Mouse (Mus musculus): ENCODE measurements around the gene Ube2d3. TPM values are rescaled to one million over a fixed set of nuclear protein-coding genes. Genes with fewer than 3 reads are reported as not detected.
A peak's percentile ranks its signal among the peaks of the same experiment; 100 is the strongest.

Gene Ube2d3
- polyA plus RNA-seq (2014; fragmentation: Nextera tagmentation; extraction: Ambion mirVana) = 379 and 446 TPM in 2 replicates

GRCm38 (mm10) chr3:135437758-135438495 lies at the start of gene Ube2d3:
Gene Ube2d3, plus strand, starts transcription at chr3:135438149.
- Histone ChIP-seq H3K27me3 (ENCODE audit: control insufficient read depth, insufficient read depth, low read length) (no peaks in the 10 kb centered on the region), H3K36me3 (ENCODE audit: control insufficient read depth, insufficient read depth, low read length) (no peaks in the 10 kb centered on the region), H3K9ac (replicated peaks; ENCODE audit: low read depth, low read length) (peak within 1 kb of the TSS; percentile 78), H3K27ac (ENCODE audit: low read depth, low read length) (peak within 1 kb of the TSS; percentile 99), H3K4me3 (ENCODE audit: low read depth, low read length) (peak within 1 kb of the TSS; percentile 88), H3K9me3 (ENCODE audit: control insufficient read depth, low read length) (no peaks in the 10 kb centered on the region), H3K4me2 (ENCODE audit: low read depth, low read length) (peak within 1 kb of the TSS; percentile 98), H3K4me1 (ENCODE audit: control insufficient read depth, insufficient read depth, low read length) (peaks cover 12% of the 10 kb centered on the region)
- peak; percentile 95 for ATAC-seq (ENCODE audit: low read depth)
- under 1% methylated on average over 56 of the region's 56 CpGs for WGBS

GRCm38 (mm10) chr3:135393186-135393585 lies 44.8 kb upstream of the Ube2d3 start:
- no peak overlapping the region for H3K4me3 ChIP-seq (ENCODE audit: low read depth, low read length)
- H3K9me3 ChIP-seq (ENCODE audit: control insufficient read depth, low read length) = no peaks in the 10 kb centered on the region
- H3K36me3 ChIP-seq (ENCODE audit: control insufficient read depth, insufficient read depth, low read length) = no peaks in the 10 kb centered on the region
- H3K4me2 ChIP-seq (ENCODE audit: low read depth, low read length) = no peak overlapping the region
- H3K4me1 ChIP-seq (ENCODE audit: control insufficient read depth, insufficient read depth, low read length) = no peaks in the 10 kb centered on the region
- 84% methylated on average over 6 of the region's 6 CpGs for WGBS
- no peaks in the 10 kb centered on the region for H3K27me3 ChIP-seq (ENCODE audit: control insufficient read depth, insufficient read depth, low read length)
- no peak overlapping the region for H3K27ac ChIP-seq (ENCODE audit: low read depth, low read length)
- no peak overlapping the region for H3K9ac ChIP-seq (replicated peaks; ENCODE audit: low read depth, low read length)
- ATAC-seq (ENCODE audit: low read depth) = no peak

- no peak overlapping the region for H3K4me2 ChIP-seq (ENCODE audit: low read depth, low read length)
- no peaks in the 10 kb centered on the region for H3K4me1 ChIP-seq (ENCODE audit: control insufficient read depth, insufficient read depth, low read length)
- no peak overlapping the region for H3K9ac ChIP-seq (replicated peaks; ENCODE audit: low read depth, low read length)
- WGBS = 88% methylated on average over 5 of the region's 5 CpGs
- no peaks in the 10 kb centered on the region for H3K9me3 ChIP-seq (ENCODE audit: control insufficient read depth, low read length)
- no peaks in the 10 kb centered on the region for H3K36me3 ChIP-seq (ENCODE audit: control insufficient read depth, insufficient read depth, low read length)
- no peak overlapping the region for H3K4me3 ChIP-seq (ENCODE audit: low read depth, low read length)
- H3K27me3 ChIP-seq (ENCODE audit: control insufficient read depth, insufficient read depth, low read length) = no peaks in the 10 kb centered on the region
- no peak for ATAC-seq (ENCODE audit: low read depth)
- no peak overlapping the region for H3K27ac ChIP-seq (ENCODE audit: low read depth, low read length)
Measured at GRCm38 (mm10) chr3:135395085-135395484, 42.9 kb upstream of the Ube2d3 start.

GRCm38 (mm10) chr3:135396081-135396480 lies 41.9 kb upstream of the Ube2d3 start:
- Histone ChIP-seq H3K4me3 (ENCODE audit: low read depth, low read length) (no peak overlapping the region), H3K27me3 (ENCODE audit: control insufficient read depth, insufficient read depth, low read length) (no peaks in the 10 kb centered on the region), H3K4me2 (ENCODE audit: low read depth, low read length) (no peak overlapping the region), H3K27ac (ENCODE audit: low read depth, low read length) (no peak overlapping the region), H3K36me3 (ENCODE audit: control insufficient read depth, insufficient read depth, low read length) (no peaks in the 10 kb centered on the region), H3K9ac (replicated peaks; ENCODE audit: low read depth, low read length) (no peak overlapping the region), H3K9me3 (ENCODE audit: control insufficient read depth, low read length) (no peaks in the 10 kb centered on the region), H3K4me1 (ENCODE audit: control insufficient read depth, insufficient read depth, low read length) (no peaks in the 10 kb centered on the region)
- 51% methylated on average over 6 of the region's 6 CpGs for WGBS
- no peak for ATAC-seq (ENCODE audit: low read depth)

GRCm38 (mm10) chr3:135397112-135397511 lies 40.8 kb upstream of the Ube2d3 start:
- ATAC-seq (ENCODE audit: low read depth) = no peak
- no peaks in the 10 kb centered on the region for H3K36me3 ChIP-seq (ENCODE audit: control insufficient read depth, insufficient read depth, low read length)
- no peaks in the 10 kb centered on the region for H3K27me3 ChIP-seq (ENCODE audit: control insufficient read depth, insufficient read depth, low read length)
- no peaks in the 10 kb centered on the region for H3K9me3 ChIP-seq (ENCODE audit: control insufficient read depth, low read length)
- no peak overlapping the region for H3K4me2 ChIP-seq (ENCODE audit: low read depth, low read length)
- H3K9ac ChIP-seq (replicated peaks; ENCODE audit: low read depth, low read length) = no peak overlapping the region
- no peak overlapping the region for H3K27ac ChIP-seq (ENCODE audit: low read depth, low read length)
- H3K4me3 ChIP-seq (ENCODE audit: low read depth, low read length) = no peak overlapping the region
- H3K4me1 ChIP-seq (ENCODE audit: control insufficient read depth, insufficient read depth, low read length) = no peaks in the 10 kb centered on the region

GRCm38 (mm10) chr3:135402201-135402658 lies 35.7 kb upstream of the Ube2d3 start:
- Histone ChIP-seq H3K27me3 (ENCODE audit: control insufficient read depth, insufficient read depth, low read length) (no peaks in the 10 kb centered on the region), H3K9ac (replicated peaks; ENCODE audit: low read depth, low read length) (no peak overlapping the region), H3K36me3 (ENCODE audit: control insufficient read depth, insufficient read depth, low read length) (peaks cover 8% of the 10 kb centered on the region; the same call in 1 of the 2 replicates), H3K4me1 (ENCODE audit: control insufficient read depth, insufficient read depth, low read length) (no peaks in the 10 kb centered on the region), H3K27ac (ENCODE audit: low read depth, low read length) (no peak overlapping the region), H3K4me2 (ENCODE audit: low read depth, low read length) (no peak overlapping the region), H3K9me3 (ENCODE audit: control insufficient read depth, low read length) (no peaks in the 10 kb centered on the region), H3K4me3 (ENCODE audit: low read depth, low read length) (no peak overlapping the region)
- peak; percentile 83 for ATAC-seq (ENCODE audit: low read depth)
- 15% methylated on average over 10 of the region's 10 CpGs for WGBS

- H3K27ac ChIP-seq (ENCODE audit: low read depth, low read length) = no peak overlapping the region
- no peaks in the 10 kb centered on the region for H3K27me3 ChIP-seq (ENCODE audit: control insufficient read depth, insufficient read depth, low read length)
- no peak overlapping the region for H3K9ac ChIP-seq (replicated peaks; ENCODE audit: low read depth, low read length)
- no peak overlapping the region for H3K4me2 ChIP-seq (ENCODE audit: low read depth, low read length)
- ATAC-seq (ENCODE audit: low read depth) = no peak
- no peaks in the 10 kb centered on the region for H3K9me3 ChIP-seq (ENCODE audit: control insufficient read depth, low read length)
- H3K4me3 ChIP-seq (ENCODE audit: low read depth, low read length) = no peak overlapping the region
- peaks cover 9% of the 10 kb centered on the region; the same call in 1 of the 2 replicates for H3K36me3 ChIP-seq (ENCODE audit: control insufficient read depth, insufficient read depth, low read length)
- WGBS = 72% methylated on average over 9 of the region's 9 CpGs
- no peaks in the 10 kb centered on the region for H3K4me1 ChIP-seq (ENCODE audit: control insufficient read depth, insufficient read depth, low read length)
Measured at GRCm38 (mm10) chr3:135403211-135403610, 34.7 kb upstream of the Ube2d3 start.

- Histone ChIP-seq H3K27ac (ENCODE audit: low read depth, low read length) (no peak overlapping the region), H3K27me3 (ENCODE audit: control insufficient read depth, insufficient read depth, low read length) (no peaks in the 10 kb centered on the region), H3K4me1 (ENCODE audit: control insufficient read depth, insufficient read depth, low read length) (no peaks in the 10 kb centered on the region), H3K4me2 (ENCODE audit: low read depth, low read length) (no peak overlapping the region), H3K36me3 (ENCODE audit: control insufficient read depth, insufficient read depth, low read length) (peaks cover 9% of the 10 kb centered on the region; the same call in 1 of the 2 replicates), H3K9me3 (ENCODE audit: control insufficient read depth, low read length) (no peaks in the 10 kb centered on the region), H3K4me3 (ENCODE audit: low read depth, low read length) (no peak overlapping the region), H3K9ac (replicated peaks; ENCODE audit: low read depth, low read length) (no peak overlapping the region)
- WGBS = 78% methylated on average over 5 of the region's 5 CpGs
- no peak for ATAC-seq (ENCODE audit: low read depth)
Measured at GRCm38 (mm10) chr3:135403856-135404255, 34.1 kb upstream of the Ube2d3 start.

- no peaks in the 10 kb centered on the region for H3K27me3 ChIP-seq (ENCODE audit: control insufficient read depth, insufficient read depth, low read length)
- H3K9me3 ChIP-seq (ENCODE audit: control insufficient read depth, low read length) = no peaks in the 10 kb centered on the region
- no peak overlapping the region for H3K4me3 ChIP-seq (ENCODE audit: low read depth, low read length)
- H3K27ac ChIP-seq (ENCODE audit: low read depth, low read length) = no peak overlapping the region
- no peak overlapping the region for H3K9ac ChIP-seq (replicated peaks; ENCODE audit: low read depth, low read length)
- no peaks in the 10 kb centered on the region for H3K4me1 ChIP-seq (ENCODE audit: control insufficient read depth, insufficient read depth, low read length)
- peaks cover 12% of the 10 kb centered on the region; the same call in 1 of the 2 replicates for H3K36me3 ChIP-seq (ENCODE audit: control insufficient read depth, insufficient read depth, low read length)
- no peak for ATAC-seq (ENCODE audit: low read depth)
- WGBS = 82% methylated on average over 4 of the region's 4 CpGs
- no peak overlapping the region for H3K4me2 ChIP-seq (ENCODE audit: low read depth, low read length)
Measured at GRCm38 (mm10) chr3:135404599-135404998, 33.4 kb upstream of the Ube2d3 start.

Measured in neural tube, embryonic 14.5 days (tissue).